Mouse (Mus musculus) forebrain, embryonic 12.5 days (tissue): ENCODE data around the gene Rfc5. TPM values are rescaled to one million over a fixed set of nuclear protein-coding genes. Genes with fewer than 3 reads are reported as not detected.

Experiments
- ATAC-seq: fragments of 200-750 bp; cut with Nextera tagmentation; 2 replicates; pipeline ENCODE4 v1.8.0; 2017; ENCODE audit warnings: moderate TSS enrichment; ENCODE audit not compliant: low FRiP score
- H3K27ac ChIP-seq: fragments of 300-500 bp; sonication (generic); 2 replicates; pipeline ENCODE4 v1.5.1; 2016; ENCODE audit warnings: mild to moderate bottlenecking
- H3K27me3 ChIP-seq: fragments of 300-500 bp; sonication (generic); 2 replicates; pipeline ENCODE4 v1.6.1; 2016; ENCODE audit warnings: mild to moderate bottlenecking
- H3K36me3 ChIP-seq: fragments of 300-500 bp; sonication (generic); replicated peaks from 2 replicates; pipeline ENCODE4 v1.6.1; 2016; ENCODE audit warnings: mild to moderate bottlenecking
- H3K4me1 ChIP-seq: fragments of 300-500 bp; sonication (generic); 2 replicates; pipeline ENCODE4 v1.6.1; 2016
- H3K4me2 ChIP-seq: fragments of 300-500 bp; sonication (generic); 2 replicates; pipeline ENCODE4 v1.6.1; 2016; ENCODE audit warnings: mild to moderate bottlenecking, moderate library complexity
- H3K4me3 ChIP-seq: fragments of 300-500 bp; sonication (generic); replicated peaks from 2 replicates; pipeline ENCODE4 v1.5.1; 2016; ENCODE audit warnings: mild to moderate bottlenecking
- H3K9ac ChIP-seq: fragments of 300-500 bp; sonication (generic); 2 replicates; pipeline ENCODE4 v1.6.1; 2016; ENCODE audit warnings: mild to moderate bottlenecking
- H3K9me3 ChIP-seq: fragments of 300-500 bp; sonication (generic); 2 replicates; pipeline ENCODE4 v1.6.1; 2016
- WGBS: fragments of 180-500 bp; shearing (Covaris S2); methylation state at CpG from one replicate; pipeline ENCODE4 v1.1.7; 2016; 5-methylcytosine and 5-hydroxymethylcytosine counted together
- polyA plus RNA-seq: library from polyadenylated mRNA; unstranded; fragments of >200 nt; fragmentation: Nextera tagmentation; extraction: Ambion mirVana; gene quantifications from 2 replicates; pipeline ENCODE4 v1.2.1, GENCODE M21; 2016

The Rfc5 gene
- polyA plus RNA-seq, 1 experiment from 2014 or later = 86.0 TPM

DNA sequence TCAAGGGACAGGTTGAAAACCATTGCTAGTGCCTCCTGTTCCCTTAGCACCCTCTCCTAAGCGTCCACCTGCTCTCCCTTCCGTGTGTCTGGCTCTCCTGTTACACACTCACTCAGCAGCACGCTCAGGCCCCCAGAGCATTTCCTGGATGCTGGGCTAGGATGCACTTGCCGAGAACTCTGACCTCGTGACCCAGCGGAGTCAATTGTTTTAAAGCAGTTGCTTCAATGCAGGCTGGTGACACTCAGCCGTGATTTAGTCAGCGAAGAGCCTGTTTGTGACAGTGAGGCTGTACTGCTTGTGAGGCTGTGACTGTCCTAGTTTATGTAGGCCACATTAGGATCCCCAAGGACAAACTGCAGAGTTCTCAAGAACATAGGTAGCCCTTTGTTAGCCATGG, 21.6 kb downstream of the Rfc5 start:
- Histone ChIP-seq H3K9ac (no peak overlapping the region), H3K4me3 (no peak overlapping the region), H3K4me1 (peaks cover 3% of the 10 kb centered on the region; the same call in 1 of the 2 replicates), H3K9me3 (no peaks in the 10 kb centered on the region), H3K27ac (no peak overlapping the region), H3K36me3 (peaks cover 82% of the 10 kb centered on the region), H3K4me2 (no peak overlapping the region), H3K27me3 (no peaks in the 10 kb centered on the region)
- ATAC-seq = no peak
- WGBS = 58% methylated on average over 8 of the region's 8 CpGs

DNA sequence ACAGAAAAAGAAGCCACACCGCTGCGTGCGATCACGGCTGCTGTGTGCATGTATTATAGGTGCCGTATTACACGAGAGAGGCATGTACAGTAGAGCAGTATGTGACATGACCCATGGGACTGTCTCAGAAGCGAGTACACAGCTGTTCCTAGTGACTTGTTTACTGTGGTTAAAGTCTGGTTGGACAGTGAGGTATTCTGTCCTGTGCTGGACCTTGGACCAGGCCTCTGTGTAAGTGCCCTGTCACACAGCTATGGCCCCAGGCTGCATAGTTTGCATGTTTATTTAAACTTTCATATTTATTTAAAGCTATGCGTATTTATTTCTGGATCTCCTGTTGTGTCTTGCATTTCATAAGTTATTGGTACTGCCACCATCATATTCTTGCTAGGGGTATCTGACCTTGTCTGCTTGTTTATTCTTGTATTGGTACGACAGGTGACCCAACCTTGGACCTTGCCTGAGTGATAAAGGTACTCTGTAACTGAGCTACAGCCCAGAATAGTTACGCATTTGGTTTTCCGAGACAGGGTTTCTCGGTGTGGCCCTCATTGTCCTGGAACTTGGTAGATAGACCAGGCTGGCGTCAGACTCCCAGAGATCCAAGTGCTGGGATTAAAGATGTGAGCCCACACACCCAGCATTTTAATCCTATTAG, 22.8 kb downstream of the Rfc5 start:
- no peak for ATAC-seq
- 91% methylated on average over 13 of the region's 13 CpGs for WGBS

DNA sequence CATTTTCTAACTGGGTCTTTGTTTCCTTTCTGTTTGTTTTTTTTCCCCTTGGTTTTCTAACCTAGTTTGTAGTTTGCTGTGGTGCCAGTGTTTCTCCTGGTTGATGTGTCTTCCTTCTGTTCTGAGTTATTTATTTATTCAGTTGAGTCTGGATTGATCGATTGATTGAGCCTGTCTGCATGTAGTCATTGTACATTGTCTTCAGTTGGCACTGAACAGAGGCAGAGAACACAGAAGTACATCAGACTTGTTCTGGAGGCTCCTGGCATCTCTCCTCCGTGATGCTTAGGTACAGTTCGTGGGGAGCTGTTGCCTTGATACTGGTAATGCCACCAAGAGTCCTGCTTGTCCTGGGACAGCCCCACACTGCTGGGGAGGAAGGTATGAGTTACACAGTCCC, 24.0 kb downstream of the Rfc5 start:
- Histone ChIP-seq H3K9me3 (no peaks in the 10 kb centered on the region), H3K27ac (no peak overlapping the region), H3K9ac (no peak overlapping the region), H3K4me1 (peaks cover 22% of the 10 kb centered on the region), H3K4me3 (no peak overlapping the region), H3K4me2 (no peak overlapping the region), H3K36me3 (peaks cover 60% of the 10 kb centered on the region), H3K27me3 (no peaks in the 10 kb centered on the region)
- 91% methylated on average over 3 of the region's 3 CpGs for WGBS
- ATAC-seq = no peak

More for the DNA sequence above, 22.8 kb downstream of the Rfc5 start:
- Histone ChIP-seq H3K36me3 (peaks cover 71% of the 10 kb centered on the region), H3K4me1 (peaks cover 10% of the 10 kb centered on the region), H3K27ac (no peak overlapping the region), H3K9me3 (no peaks in the 10 kb centered on the region), H3K9ac (no peak overlapping the region), H3K27me3 (no peaks in the 10 kb centered on the region), H3K4me3 (no peak overlapping the region), H3K4me2 (no peak overlapping the region)

DNA sequence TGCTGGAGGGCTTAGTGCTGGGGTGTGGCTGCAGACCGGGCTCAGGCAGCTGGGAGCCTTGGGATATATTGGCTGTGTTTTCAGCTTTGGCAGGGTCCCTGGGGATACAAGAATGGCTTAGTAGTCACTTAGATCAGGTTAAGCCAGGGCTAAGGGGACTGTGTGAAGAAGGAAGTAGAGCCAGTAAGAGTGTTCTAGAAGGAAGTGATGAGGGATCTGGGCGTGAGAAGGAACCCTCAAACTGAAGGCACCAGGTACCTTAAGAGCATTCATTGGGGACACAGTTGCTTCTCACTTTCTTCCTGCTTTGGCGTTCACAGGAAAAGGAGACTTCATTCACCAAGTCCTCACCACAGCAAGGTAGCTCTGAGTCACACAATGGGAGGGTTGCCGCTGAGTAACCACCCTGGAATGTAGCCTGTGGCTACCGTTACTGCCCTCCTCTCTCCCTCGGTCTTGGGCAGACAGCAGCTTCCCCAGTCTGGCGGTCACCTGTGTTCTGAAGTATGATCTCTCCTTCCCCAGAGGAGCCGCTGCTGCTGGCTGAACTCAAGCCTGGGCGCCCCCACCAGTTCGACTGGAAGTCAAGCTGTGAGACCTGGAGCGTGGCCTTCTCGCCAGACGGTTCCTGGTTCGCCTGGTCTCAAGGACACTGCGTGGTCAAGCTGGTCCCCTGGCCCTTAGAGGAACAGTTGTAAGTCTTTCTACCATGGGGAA, 25.6 kb downstream of the Rfc5 start:
- no peak for ATAC-seq
- no peaks in the 10 kb centered on the region for H3K9me3 ChIP-seq
- WGBS = 57% methylated on average over 15 of the region's 15 CpGs
- H3K4me3 ChIP-seq = no peak overlapping the region
- H3K27ac ChIP-seq = no peak overlapping the region
- no peak overlapping the region for H3K9ac ChIP-seq
- H3K36me3 ChIP-seq = peaks cover 44% of the 10 kb centered on the region
- no peaks in the 10 kb centered on the region for H3K27me3 ChIP-seq
- no peak overlapping the region for H3K4me2 ChIP-seq
- H3K4me1 ChIP-seq = peaks cover 36% of the 10 kb centered on the region

DNA sequence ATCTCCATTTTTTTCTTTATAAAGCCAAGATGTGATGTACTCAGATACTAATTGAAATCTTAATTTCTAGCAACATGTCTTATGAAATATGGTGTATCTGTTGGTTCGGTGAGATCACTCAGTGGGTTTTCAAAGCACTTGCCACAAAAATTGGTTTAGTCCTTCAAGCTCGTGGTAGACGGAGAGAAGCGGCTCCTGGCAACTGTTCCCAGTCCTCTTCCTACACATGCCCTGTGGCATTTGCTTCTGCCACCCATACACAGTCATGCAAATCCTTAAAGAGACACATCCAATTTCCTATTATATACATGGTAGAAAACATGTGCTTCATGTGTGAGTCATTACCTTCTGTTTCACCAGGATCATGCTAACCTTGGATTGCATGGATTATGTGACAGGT, 27.3 kb downstream of the Rfc5 start:
- H3K4me2 ChIP-seq = no peak overlapping the region
- no peak for ATAC-seq
- no peak overlapping the region for H3K27ac ChIP-seq
- H3K9ac ChIP-seq = no peak overlapping the region
- no peaks in the 10 kb centered on the region for H3K27me3 ChIP-seq
- peaks cover 43% of the 10 kb centered on the region for H3K4me1 ChIP-seq
- H3K9me3 ChIP-seq = no peaks in the 10 kb centered on the region
- peaks cover 29% of the 10 kb centered on the region for H3K36me3 ChIP-seq
- 79% methylated on average over 4 of the region's 4 CpGs for WGBS
- H3K4me3 ChIP-seq = no peak overlapping the region

DNA sequence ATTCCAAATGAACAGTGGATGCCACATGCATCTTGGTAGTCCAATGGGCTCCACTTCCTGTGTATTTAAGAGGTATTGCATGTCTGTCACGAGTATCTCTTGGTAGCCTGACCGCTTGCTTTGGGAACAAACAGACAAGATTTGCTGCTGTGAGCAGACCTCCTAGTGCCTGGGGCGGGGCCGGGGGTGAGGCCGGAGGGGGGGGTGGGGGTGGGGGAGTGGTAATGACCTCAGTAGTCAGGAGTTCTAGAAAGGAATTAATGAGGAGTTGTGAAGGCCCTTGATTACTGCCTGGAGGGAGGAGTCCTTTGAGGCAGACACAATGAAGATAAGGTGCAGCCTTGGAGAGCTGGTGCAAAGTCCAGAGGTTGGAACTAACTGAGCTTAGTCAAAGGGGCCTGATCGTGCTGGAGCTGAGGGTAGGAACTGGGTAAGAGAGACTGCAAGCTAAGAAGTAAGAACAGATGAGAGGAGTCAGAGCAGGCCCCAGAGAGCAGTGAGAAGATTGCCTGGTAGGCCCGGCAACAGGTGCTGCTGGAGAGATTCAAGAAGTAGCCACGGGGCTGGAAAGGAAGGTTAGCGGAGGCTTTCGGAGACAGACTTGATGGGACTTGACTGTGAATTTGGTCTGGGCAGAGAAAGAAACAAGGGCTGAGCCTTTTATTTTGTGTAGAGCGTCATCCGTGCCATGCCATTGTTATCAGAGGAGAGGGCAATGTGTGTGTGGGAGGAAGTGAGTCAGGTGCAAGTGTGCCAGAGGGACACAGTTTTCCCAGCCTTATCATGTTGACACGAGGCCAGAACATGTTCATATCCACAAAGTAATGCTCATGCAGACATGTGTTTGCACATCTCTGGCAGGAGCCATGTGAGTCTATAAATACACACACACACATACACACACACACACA, 28.0 kb downstream of the Rfc5 start:
- no peaks in the 10 kb centered on the region for H3K9me3 ChIP-seq
- no peak; the same call in 1 of the 2 replicates for ATAC-seq
- H3K9ac ChIP-seq = peak overlapping the region; percentile 33; the same call in 1 of the 2 replicates
- H3K27me3 ChIP-seq = no peaks in the 10 kb centered on the region
- H3K27ac ChIP-seq = peak overlapping the region; percentile 75
- peaks cover 50% of the 10 kb centered on the region for H3K4me1 ChIP-seq
- H3K4me2 ChIP-seq = peak overlapping the region; percentile 36
- H3K4me3 ChIP-seq = 0 out of 2 replicates have a peak overlapping the region, but pooled peaks have one; percentile 1
- H3K36me3 ChIP-seq = peaks cover 25% of the 10 kb centered on the region
- 29% methylated on average over 13 of the region's 13 CpGs for WGBS

DNA sequence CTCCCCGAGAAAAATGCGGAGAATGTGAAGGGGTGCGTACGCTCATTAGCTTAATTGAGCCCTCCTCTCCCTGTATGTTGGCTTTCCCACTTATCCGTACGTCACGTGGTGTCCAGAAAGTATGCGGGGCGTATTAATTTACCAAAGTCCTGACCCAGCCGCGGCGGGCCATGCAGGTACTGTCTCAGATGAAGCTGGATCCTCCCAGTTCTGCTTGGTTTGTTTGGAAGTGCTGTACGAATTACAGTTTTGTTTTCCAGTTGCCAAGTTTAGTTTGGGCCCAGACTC, 28.7 kb downstream of the Rfc5 start:
- Histone ChIP-seq H3K36me3 (peaks cover 20% of the 10 kb centered on the region), H3K9ac (no peak overlapping the region), H3K27ac (peak overlapping the region; percentile 75), H3K4me2 (peak overlapping the region; percentile 36), H3K27me3 (0 out of 2 replicates have a peak, but pooled peaks cover 3% of the 10 kb centered on the region), H3K9me3 (no peaks in the 10 kb centered on the region), H3K4me1 (peaks cover 53% of the 10 kb centered on the region), H3K4me3 (no peak overlapping the region)
- ATAC-seq = no peak
- 26% methylated on average over 13 of the region's 13 CpGs for WGBS

DNA sequence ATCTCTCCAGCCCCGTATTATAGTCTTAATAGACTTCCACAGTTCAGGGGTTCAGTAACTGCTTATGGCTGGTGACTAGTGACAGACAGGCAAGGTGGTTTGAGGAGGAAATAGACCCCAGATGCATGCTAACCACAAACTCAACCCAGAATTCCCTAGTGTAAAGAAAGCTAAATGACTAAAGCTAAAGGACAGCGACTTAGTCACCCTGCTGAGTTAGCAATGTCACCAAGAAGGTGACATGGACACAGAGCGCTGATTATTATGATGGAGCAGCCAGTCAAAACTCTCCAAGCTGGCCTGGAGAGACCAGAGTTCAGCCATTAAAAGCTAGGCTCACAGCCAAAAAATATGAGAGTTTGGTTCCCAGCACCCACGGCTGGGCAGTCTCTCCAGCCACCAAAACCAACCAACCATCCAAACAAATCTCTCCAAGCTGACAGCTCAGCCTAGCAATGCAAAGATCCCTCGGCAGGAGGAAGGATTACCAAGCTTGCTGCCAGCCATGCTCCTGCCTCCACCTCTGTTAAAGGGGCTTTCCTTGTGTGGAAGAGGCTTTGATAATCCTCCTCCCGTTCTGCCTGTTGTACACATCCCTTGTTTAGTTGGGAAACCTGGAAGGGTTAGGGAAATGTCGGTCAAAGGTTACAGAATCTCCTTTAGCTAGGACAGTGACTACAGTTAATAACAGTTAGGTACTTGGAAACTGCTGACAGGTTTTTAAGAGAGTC, 29.2 kb downstream of the Rfc5 start:
- no peak overlapping the region for H3K9ac ChIP-seq
- peaks cover 53% of the 10 kb centered on the region for H3K4me1 ChIP-seq
- 0 out of 2 replicates have a peak, but pooled peaks cover 3% of the 10 kb centered on the region for H3K27me3 ChIP-seq
- 34% methylated on average over 7 of the region's 7 CpGs for WGBS
- H3K27ac ChIP-seq = peak overlapping the region; percentile 75
- peaks cover 15% of the 10 kb centered on the region for H3K36me3 ChIP-seq
- peak overlapping the region; percentile 36 for H3K4me2 ChIP-seq
- no peak overlapping the region for H3K4me3 ChIP-seq
- H3K9me3 ChIP-seq = no peaks in the 10 kb centered on the region
- ATAC-seq = no peak

DNA sequence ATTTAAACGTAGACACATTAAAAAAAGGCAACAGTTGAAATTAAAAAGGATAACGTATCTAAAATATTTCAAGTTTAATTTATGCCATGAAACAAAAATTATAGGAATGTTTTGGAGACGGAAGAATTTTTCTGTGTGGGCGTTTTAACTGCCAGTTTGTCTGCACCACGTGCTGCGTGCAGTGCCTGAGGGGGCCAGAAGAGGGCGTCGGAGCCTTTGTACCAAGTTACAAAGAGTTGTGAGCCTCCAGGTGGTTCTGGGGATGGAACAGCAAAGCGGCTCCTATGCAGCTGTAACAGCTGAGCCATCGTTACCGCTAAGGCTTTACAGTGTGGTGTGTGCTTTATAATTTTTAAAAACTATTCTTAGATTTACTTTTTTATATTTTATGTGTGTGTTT, 30.1 kb downstream of the Rfc5 start:
- 37% methylated on average over 11 of the region's 11 CpGs for WGBS
- Histone ChIP-seq H3K4me2 (peak overlapping the region; percentile 93; the same call in 1 of the 2 replicates), H3K36me3 (peaks cover 5% of the 10 kb centered on the region), H3K9ac (no peak overlapping the region), H3K4me3 (no peak overlapping the region; the same call in 1 of the 2 replicates), H3K27me3 (0 out of 2 replicates have a peak, but pooled peaks cover 3% of the 10 kb centered on the region), H3K27ac (no peak overlapping the region), H3K4me1 (peaks cover 53% of the 10 kb centered on the region), H3K9me3 (no peaks in the 10 kb centered on the region)
- ATAC-seq = no peak

DNA sequence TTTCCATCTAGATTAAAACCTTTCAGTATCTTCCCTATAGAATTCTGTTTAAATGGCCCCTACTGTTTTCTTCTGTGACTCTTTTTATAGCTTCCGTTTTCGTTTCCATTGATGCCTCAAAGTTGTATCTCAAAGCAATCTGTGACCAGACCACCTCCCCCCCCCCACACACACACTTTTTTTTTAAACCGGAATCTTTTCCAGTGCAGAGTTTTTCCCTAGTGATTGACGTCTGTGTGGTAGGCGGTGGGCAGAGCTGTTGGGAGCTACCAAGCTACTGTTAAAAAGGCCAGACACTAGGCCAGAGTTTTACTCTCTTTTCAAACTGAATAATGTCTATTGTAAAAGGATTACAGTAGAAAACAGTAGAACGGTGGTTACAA, 30.6 kb downstream of the Rfc5 start:
- ATAC-seq = no peak
- 4% methylated on average over 6 of the region's 6 CpGs for WGBS
- Histone ChIP-seq H3K4me1 (peaks cover 53% of the 10 kb centered on the region), H3K4me2 (peak overlapping the region; percentile 93), H3K9ac (peak overlapping the region; percentile 91), H3K9me3 (no peaks in the 10 kb centered on the region), H3K27me3 (0 out of 2 replicates have a peak, but pooled peaks cover 3% of the 10 kb centered on the region), H3K36me3 (0 out of 2 replicates have a peak, but pooled peaks cover under 1% of the 10 kb centered on the region), H3K4me3 (peak overlapping the region; percentile 90), H3K27ac (peak overlapping the region; percentile 90)

DNA sequence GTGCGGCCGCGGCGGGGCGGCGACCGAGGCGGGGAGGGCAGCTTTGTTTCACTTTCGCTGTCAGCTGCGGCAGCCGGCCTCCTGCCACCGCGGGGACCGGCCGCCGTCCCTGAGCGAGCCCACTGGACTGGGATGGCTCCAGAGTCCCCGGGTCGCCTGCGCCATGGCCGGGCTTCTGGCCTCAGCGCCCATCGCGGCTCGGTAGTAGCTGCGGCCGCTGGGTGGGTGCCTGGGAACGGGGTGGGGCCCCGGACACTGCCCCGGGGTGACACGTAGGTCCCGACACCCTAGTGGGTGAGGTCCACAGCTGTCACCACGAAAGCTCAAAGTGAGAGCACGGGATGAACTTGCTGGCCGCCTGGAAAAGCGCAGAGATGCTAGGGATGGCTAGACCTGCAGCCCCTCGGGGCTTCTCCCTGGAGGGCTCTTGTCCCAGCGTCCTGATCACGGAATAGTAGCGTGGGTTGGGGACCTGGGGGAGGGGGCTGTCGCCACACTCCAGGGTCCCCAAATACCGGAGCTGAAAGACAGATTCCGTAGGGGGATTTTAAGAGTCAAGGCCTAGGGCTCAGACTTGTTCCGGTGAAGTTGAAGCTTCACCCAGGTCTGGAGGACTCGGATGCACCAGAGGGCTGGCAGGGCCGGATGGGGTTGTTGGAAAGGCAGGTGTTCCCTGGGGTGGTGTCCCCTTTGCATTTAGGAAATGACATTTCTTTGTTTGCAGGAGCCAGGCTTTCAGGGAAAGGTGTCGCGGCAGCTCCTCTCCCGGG, 31.2 kb downstream of the Rfc5 start:
- H3K4me1 ChIP-seq = peaks cover 50% of the 10 kb centered on the region
- ATAC-seq = peak; percentile 47
- H3K4me3 ChIP-seq = peak overlapping the region; percentile 90
- no peaks in the 10 kb centered on the region for H3K36me3 ChIP-seq
- WGBS = 1% methylated on average over 48 of the region's 49 CpGs
- H3K9ac ChIP-seq = peak overlapping the region; percentile 91
- H3K4me2 ChIP-seq = peak overlapping the region; percentile 93
- peak overlapping the region; percentile 90 for H3K27ac ChIP-seq
- H3K9me3 ChIP-seq = no peaks in the 10 kb centered on the region
- 0 out of 2 replicates have a peak, but pooled peaks cover 3% of the 10 kb centered on the region for H3K27me3 ChIP-seq
